Mouse (Mus musculus) intestine, postnatal 0 days (tissue): ENCODE measurements around the gene Cog5. TPM values are rescaled to one million over a fixed set of nuclear protein-coding genes. Genes with fewer than 3 reads are reported as not detected.

ENCODE experiments used
- ATAC-seq: fragments of 200-750 bp; cut with Nextera tagmentation; 2 replicates; pipeline ENCODE4 v1.8.0; 2017; ENCODE audit warnings: mild to moderate bottlenecking, moderate TSS enrichment, moderate library complexity
- H3K27ac ChIP-seq: fragments of 300-500 bp; sonication (generic); 2 replicates; pipeline ENCODE4 v1.5.1; 2014; ENCODE audit warnings: mild to moderate bottlenecking, low read depth, low read length, moderate library complexity
- H3K27me3 ChIP-seq: fragments of 300-500 bp; sonication (generic); replicated peaks from 2 replicates; pipeline ENCODE4 v1.6.1; 2014; ENCODE audit warnings: low read length, mixed read lengths; ENCODE audit not compliant: control insufficient read depth, insufficient read depth
- H3K36me3 ChIP-seq: fragments of 300-500 bp; sonication (generic); 2 replicates; pipeline ENCODE4 v1.6.1; 2014; ENCODE audit warnings: mild to moderate bottlenecking, moderate library complexity; ENCODE audit not compliant: control insufficient read depth, insufficient read depth
- H3K4me1 ChIP-seq: fragments of 300-500 bp; sonication (generic); replicated peaks from 2 replicates; pipeline ENCODE4 v1.6.1; 2014; ENCODE audit warnings: antibody characterized with exemption, low read length, mixed read lengths; ENCODE audit not compliant: control insufficient read depth, insufficient read depth
- H3K4me2 ChIP-seq: fragments of 300-500 bp; sonication (generic); replicated peaks from 2 replicates; pipeline ENCODE4 v1.6.1; 2014; ENCODE audit warnings: low read depth, mild to moderate bottlenecking, moderate library complexity
- H3K4me3 ChIP-seq: fragments of 300-500 bp; sonication (generic); 2 replicates; pipeline ENCODE4 v1.5.1; 2014; ENCODE audit warnings: low read depth, low read length
- H3K9ac ChIP-seq: fragments of 300-500 bp; sonication (generic); 2 replicates; pipeline ENCODE4 v1.6.1; 2014; ENCODE audit warnings: mild to moderate bottlenecking, low read depth, low read length
- H3K9me3 ChIP-seq: fragments of 300-500 bp; sonication (generic); 2 replicates; pipeline ENCODE4 v1.6.1; 2016; ENCODE audit warnings: mixed run types; ENCODE audit not compliant: control insufficient read depth
- CTCF ChIP-seq: sonication (generic); IDR thresholded peaks from 2 replicates; pipeline ENCODE4 v1.5.1; 2016; ENCODE audit warnings: low read depth, mild to moderate bottlenecking, control low read depth, antibody characterized with exemption, moderate library complexity
- WGBS: fragments of 180-500 bp; shearing (Covaris S2); extraction: QIAGEN DNeasy Blood & Tissue Kit; methylation state at CpG from one replicate; pipeline ENCODE4 v1.1.7; 2014; 5-methylcytosine and 5-hydroxymethylcytosine counted together
- polyA plus RNA-seq: library from polyadenylated mRNA; unstranded; fragments of >200 nt; fragmentation: Nextera tagmentation; extraction: Ambion mirVana; gene quantifications from 2 replicates; pipeline ENCODE4 v1.2.1, GENCODE M21; 2015

Gene Cog5
- polyA plus RNA-seq, 1 experiment from 2014 or later: 16.4 TPM

GRCm38 (mm10) chr12:31916691-31917090, 262.0 kb downstream of the Cog5 start:
- 91% methylated on average over 5 of the region's 5 CpGs for WGBS
- H3K27me3 ChIP-seq: no peaks in the 10 kb centered on the region
- no peak overlapping the region for H3K9ac ChIP-seq
- H3K4me2 ChIP-seq: no peak overlapping the region
- no peak overlapping the region for H3K27ac ChIP-seq
- H3K4me1 ChIP-seq: no peaks in the 10 kb centered on the region; the same call in 1 of the 2 replicates
- H3K36me3 ChIP-seq: peaks cover 8% of the 10 kb centered on the region; the same call in 1 of the 2 replicates
- no peak overlapping the region for H3K4me3 ChIP-seq
- H3K9me3 ChIP-seq: no peaks in the 10 kb centered on the region
- TF ChIP-seq CTCF: no peak
- ATAC-seq: no peak

- no peak for TF ChIP-seq CTCF
These were observed 262.6 kb downstream of the Cog5 start for GRCm38 (mm10) chr12:31917245-31917644.

GRCm38 (mm10) chr12:31920464-31921405, 266.1 kb downstream of the Cog5 start:
- Histone ChIP-seq H3K4me3 (no peak overlapping the region), H3K9me3 (no peaks in the 10 kb centered on the region), H3K36me3 (peaks cover 19% of the 10 kb centered on the region), H3K4me2 (no peak overlapping the region; the same call in 1 of the 2 replicates), H3K9ac (no peak overlapping the region), H3K27me3 (no peaks in the 10 kb centered on the region), H3K27ac (peak overlapping the region; percentile 22; the same call in 1 of the 2 replicates), H3K4me1 (no peaks in the 10 kb centered on the region)
- WGBS: 67% methylated on average over 18 of the region's 18 CpGs
- no peak for TF ChIP-seq CTCF
- peak; percentile 81 for ATAC-seq

More at GRCm38 (mm10) chr12:31917245-31917644, 262.6 kb downstream of the Cog5 start:
- no peaks in the 10 kb centered on the region for H3K9me3 ChIP-seq
- H3K27me3 ChIP-seq: no peaks in the 10 kb centered on the region
- no peaks in the 10 kb centered on the region; the same call in 1 of the 2 replicates for H3K4me1 ChIP-seq
- H3K4me3 ChIP-seq: no peak overlapping the region
- no peak overlapping the region for H3K27ac ChIP-seq
- H3K9ac ChIP-seq: no peak overlapping the region
- WGBS: 79% methylated on average over 5 of the region's 5 CpGs
- ATAC-seq: no peak
- peaks cover 8% of the 10 kb centered on the region; the same call in 1 of the 2 replicates for H3K36me3 ChIP-seq
- H3K4me2 ChIP-seq: no peak overlapping the region

DNA sequence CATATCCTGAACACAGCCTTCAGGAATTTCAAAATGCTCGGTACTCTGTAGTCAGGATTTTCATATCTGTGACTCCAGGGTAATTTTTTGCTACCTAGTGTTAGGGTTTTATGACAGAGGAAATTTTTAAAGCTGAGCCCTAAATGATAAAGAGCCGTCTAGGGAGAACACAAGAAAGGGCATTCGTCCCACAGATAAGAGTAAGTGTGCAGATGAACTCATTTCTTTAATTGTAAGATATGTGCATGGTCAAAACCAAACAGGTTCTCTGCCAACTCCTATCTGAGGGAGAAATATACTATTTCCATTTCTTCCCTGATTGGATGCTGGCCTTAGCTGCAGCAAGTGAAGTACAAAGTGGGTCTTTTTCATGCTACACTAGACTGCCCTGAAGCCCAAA, 269.5 kb downstream of the Cog5 start:
- no peak overlapping the region for H3K4me2 ChIP-seq
- peaks cover 42% of the 10 kb centered on the region for H3K36me3 ChIP-seq
- H3K9me3 ChIP-seq: no peaks in the 10 kb centered on the region
- H3K27me3 ChIP-seq: no peaks in the 10 kb centered on the region
- WGBS: 60% methylated on average over 3 of the region's 3 CpGs
- H3K27ac ChIP-seq: no peak overlapping the region
- no peak for TF ChIP-seq CTCF
- H3K4me3 ChIP-seq: no peak overlapping the region
- no peak for ATAC-seq
- no peaks in the 10 kb centered on the region for H3K4me1 ChIP-seq
- no peak overlapping the region for H3K9ac ChIP-seq

DNA sequence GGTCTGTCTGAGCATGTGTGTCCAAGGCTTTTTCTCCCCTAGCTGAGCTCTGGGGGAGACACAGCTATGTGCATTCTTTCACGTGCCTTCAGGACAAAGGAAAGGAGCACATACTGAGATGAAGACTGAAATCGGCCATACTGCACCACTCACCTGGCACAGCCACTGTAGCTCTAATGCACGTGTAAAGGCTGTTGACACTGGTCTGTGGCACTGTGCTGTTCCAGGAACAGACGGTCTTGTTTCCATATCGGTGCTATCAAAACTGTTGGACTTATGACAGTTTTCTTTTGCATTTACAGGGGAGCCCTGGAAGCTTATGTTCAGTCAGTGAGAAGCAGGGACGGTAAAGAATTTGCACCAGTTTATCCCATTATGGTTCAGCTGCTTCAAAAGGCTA, 270.7 kb downstream of the Cog5 start:
- TF ChIP-seq CTCF: no peak
- peaks cover 39% of the 10 kb centered on the region for H3K36me3 ChIP-seq
- no peaks in the 10 kb centered on the region for H3K27me3 ChIP-seq
- 88% methylated on average over 6 of the region's 6 CpGs for WGBS
- no peak overlapping the region for H3K9ac ChIP-seq
- H3K4me3 ChIP-seq: no peak overlapping the region
- H3K4me1 ChIP-seq: no peaks in the 10 kb centered on the region
- no peak for ATAC-seq
- H3K4me2 ChIP-seq: no peak overlapping the region
- no peak overlapping the region for H3K27ac ChIP-seq
- no peaks in the 10 kb centered on the region for H3K9me3 ChIP-seq

DNA sequence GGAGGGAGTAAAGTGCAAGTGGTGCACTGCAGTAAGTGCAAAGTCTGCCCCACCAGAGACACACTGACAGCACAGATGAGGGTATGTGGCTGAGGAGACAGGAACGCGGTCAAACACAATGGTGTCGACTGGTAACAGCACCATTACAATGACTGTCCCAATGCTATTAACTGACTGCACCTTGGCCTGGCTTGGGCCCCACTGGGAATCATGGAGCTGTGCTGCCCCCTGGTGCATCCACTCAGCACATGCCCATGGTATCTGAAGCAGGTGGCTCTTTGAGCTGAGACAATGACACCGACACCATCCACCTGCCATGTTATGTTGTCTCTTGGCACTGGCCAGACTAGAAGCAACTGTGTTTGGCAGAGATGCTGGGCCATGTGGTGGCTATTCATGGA, 272.0 kb downstream of the Cog5 start:
- Histone ChIP-seq H3K27ac (peak overlapping the region; percentile 41; the same call in 1 of the 2 replicates), H3K9me3 (no peaks in the 10 kb centered on the region), H3K4me3 (no peak overlapping the region), H3K4me2 (no peak overlapping the region), H3K4me1 (no peaks in the 10 kb centered on the region), H3K36me3 (peaks cover 50% of the 10 kb centered on the region), H3K27me3 (no peaks in the 10 kb centered on the region), H3K9ac (no peak overlapping the region)
- peak; percentile 89 for ATAC-seq
- WGBS: 43% methylated on average over 4 of the region's 4 CpGs
- TF ChIP-seq CTCF: peak; percentile 93
